Mouse (Mus musculus) testis, adult 2 months (tissue): ENCODE results near the gene Zfp740. TPM values are rescaled to one million over a fixed set of nuclear protein-coding genes. Genes with fewer than 3 reads are reported as not detected.

Experiments
- H3K27ac ChIP-seq: fragments of 200-500 bp; 2 replicates; pipeline ENCODE4 v1.5.1; 2012; ENCODE audit warnings: low read depth, low read length; ENCODE audit not compliant: control insufficient read depth, insufficient read depth
- H3K27me3 ChIP-seq: fragments of 200-500 bp; 2 replicates; pipeline ENCODE4 v1.6.1; 2012; ENCODE audit warnings: mild to moderate bottlenecking, low read length, moderate library complexity; ENCODE audit not compliant: control insufficient read depth, insufficient read depth
- H3K36me3 ChIP-seq: fragments of 200-500 bp; 2 replicates; pipeline ENCODE4 v1.6.1; 2012; ENCODE audit warnings: mild to moderate bottlenecking, low read length; ENCODE audit not compliant: control insufficient read depth, insufficient read depth
- H3K4me1 ChIP-seq: fragments of 200-500 bp; 2 replicates; pipeline ENCODE4 v1.6.1; 2012; ENCODE audit warnings: low read length; ENCODE audit not compliant: control insufficient read depth, insufficient read depth
- H3K4me3 ChIP-seq: fragments of 200-500 bp; 2 replicates; pipeline ENCODE4 v1.5.1; 2012; ENCODE audit warnings: low read depth, mild to moderate bottlenecking, low read length, moderate library complexity, mixed read lengths; ENCODE audit not compliant: control insufficient read depth
- CTCF ChIP-seq: fragments of 200-500 bp; IDR thresholded peaks from 2 replicates; pipeline ENCODE4 v1.5.1; 2012; ENCODE audit warnings: low read depth, mild to moderate bottlenecking, inconsistent platforms, low read length, moderate library complexity; ENCODE audit not compliant: control insufficient read depth, insufficient read depth, insufficient replicate concordance
- POLR2A ChIP-seq: fragments of 200-500 bp; IDR thresholded peaks from 2 replicates; pipeline ENCODE4 v1.6.1; 2012; ENCODE audit warnings: low read depth, mild to moderate bottlenecking, inconsistent platforms, low read length, moderate library complexity; ENCODE audit not compliant: control insufficient read depth
- polyA plus RNA-seq: library from polyadenylated mRNA; depleted of rRNA; stranded (reverse); fragments of >200 nt; gene quantifications from 2 replicates; pipeline ENCODE4 v1.2.3, GENCODE M21; 2012

Gene Zfp740
- polyA plus RNA-seq, 1 experiment: 11.3 TPM

GRCm38 (mm10) chr15:102230408-102231321 lies 27.6 kb downstream of the Zfp740 start:
- no peak overlapping the region for H3K4me3 ChIP-seq
- H3K27ac ChIP-seq: no peak overlapping the region
- no peaks in the 10 kb centered on the region for H3K36me3 ChIP-seq
- TF ChIP-seq POLR2A (no peak), CTCF (no peak)
- H3K27me3 ChIP-seq: no peaks in the 10 kb centered on the region
- peaks cover 5% of the 10 kb centered on the region; the same call in 1 of the 2 replicates for H3K4me1 ChIP-seq

GRCm38 (mm10) chr15:102231748-102232147 lies 28.7 kb downstream of the Zfp740 start, which contains the start of gene Itgb7:
TSS of gene Itgb7 (minus strand) at chr15:102231944.
- no peak within 1 kb of the TSS for H3K4me3 ChIP-seq
- H3K27me3 ChIP-seq: no peaks in the 10 kb centered on the region
- no peaks in the 10 kb centered on the region for H3K36me3 ChIP-seq
- H3K27ac ChIP-seq: no peak within 1 kb of the TSS
- H3K4me1 ChIP-seq: peaks cover 5% of the 10 kb centered on the region; the same call in 1 of the 2 replicates
- TF ChIP-seq CTCF (no peak), POLR2A (no peak)

- Histone ChIP-seq H3K36me3 (no peaks in the 10 kb centered on the region), H3K4me1 (peaks cover 5% of the 10 kb centered on the region; the same call in 1 of the 2 replicates), H3K27ac (no peak overlapping the region), H3K4me3 (no peak overlapping the region), H3K27me3 (no peaks in the 10 kb centered on the region)
- no peak for TF ChIP-seq CTCF
- no peak for TF ChIP-seq POLR2A
Observed at GRCm38 (mm10) chr15:102232764-102233163, 29.7 kb downstream of the Zfp740 start.

- Histone ChIP-seq H3K36me3 (no peaks in the 10 kb centered on the region), H3K27ac (no peak overlapping the region)
Observed at GRCm38 (mm10) chr15:102233896-102234295, 30.8 kb downstream of the Zfp740 start.

GRCm38 (mm10) chr15:102235371-102236027 lies 32.5 kb downstream of the Zfp740 start:
- Histone ChIP-seq H3K4me1 (peaks cover 5% of the 10 kb centered on the region; the same call in 1 of the 2 replicates), H3K27ac (no peak overlapping the region), H3K36me3 (no peaks in the 10 kb centered on the region), H3K27me3 (no peaks in the 10 kb centered on the region), H3K4me3 (no peak overlapping the region)
- TF ChIP-seq CTCF (no peak), POLR2A (no peak)

More at GRCm38 (mm10) chr15:102233896-102234295, 30.8 kb downstream of the Zfp740 start:
- H3K4me3 ChIP-seq: no peak overlapping the region
- peaks cover 5% of the 10 kb centered on the region; the same call in 1 of the 2 replicates for H3K4me1 ChIP-seq
- no peaks in the 10 kb centered on the region for H3K27me3 ChIP-seq
- TF ChIP-seq POLR2A (no peak), CTCF (no peak)

- H3K27ac ChIP-seq: no peak overlapping the region
- no peak overlapping the region for H3K4me3 ChIP-seq
- H3K36me3 ChIP-seq: no peaks in the 10 kb centered on the region
- peaks cover 13% of the 10 kb centered on the region for H3K4me1 ChIP-seq
- TF ChIP-seq CTCF: no peak
- no peak for TF ChIP-seq POLR2A
- H3K27me3 ChIP-seq: no peaks in the 10 kb centered on the region
Observed at GRCm38 (mm10) chr15:102238543-102239259, 35.7 kb downstream of the Zfp740 start.
